Mouse (Mus musculus) liver, embryonic 16.5 days (tissue): ENCODE measurements around the gene C2. TPM values are rescaled to one million over a fixed set of nuclear protein-coding genes. Genes with fewer than 3 reads are reported as not detected.

Experiments
- ATAC-seq: fragments of 200-750 bp; cut with Nextera tagmentation; 2 replicates; pipeline ENCODE4 v1.8.0; 2017; ENCODE audit warnings: low read depth, mild to moderate bottlenecking, moderate number of reproducible peaks, moderate library complexity
- H3K27ac ChIP-seq: fragments of 300-500 bp; sonication (generic); 2 replicates; pipeline ENCODE4 v1.5.1; 2014; ENCODE audit warnings: mild to moderate bottlenecking, low read length
- H3K27me3 ChIP-seq: fragments of 300-500 bp; sonication (generic); 2 replicates; pipeline ENCODE4 v1.6.1; 2014; ENCODE audit warnings: low read depth, low read length, mixed read lengths; ENCODE audit not compliant: control insufficient read depth, insufficient read depth
- H3K36me3 ChIP-seq: fragments of 300-500 bp; sonication (generic); 2 replicates; pipeline ENCODE4 v1.6.1; 2014; ENCODE audit warnings: mild to moderate bottlenecking; ENCODE audit not compliant: control insufficient read depth, insufficient read depth
- H3K4me1 ChIP-seq: fragments of 300-500 bp; sonication (generic); 2 replicates; pipeline ENCODE4 v1.6.1; 2014; ENCODE audit warnings: low read depth, low read length, mixed read lengths; ENCODE audit not compliant: control insufficient read depth
- H3K4me2 ChIP-seq: fragments of 300-500 bp; sonication (generic); 2 replicates; pipeline ENCODE4 v1.6.1; 2014; ENCODE audit warnings: low read depth, low read length, mixed read lengths
- H3K4me3 ChIP-seq: fragments of 300-500 bp; sonication (generic); 2 replicates; pipeline ENCODE4 v1.5.1; 2014; ENCODE audit warnings: low read depth, mild to moderate bottlenecking, low read length
- H3K9ac ChIP-seq: fragments of 300-500 bp; sonication (generic); 2 replicates; pipeline ENCODE4 v1.6.1; 2014; ENCODE audit warnings: low read depth, low read length
- H3K9me3 ChIP-seq: fragments of 300-500 bp; sonication (generic); replicated peaks from 2 replicates; pipeline ENCODE4 v1.6.1; 2016; ENCODE audit warnings: low read length; ENCODE audit not compliant: control insufficient read depth
- WGBS: fragments of 180-500 bp; shearing (Covaris S2); extraction: QIAGEN DNeasy Blood & Tissue Kit; methylation state at CpG from one replicate; pipeline ENCODE4 v1.1.7; 2014; ENCODE audit not compliant: insufficient replicate concordance; 5-methylcytosine and 5-hydroxymethylcytosine counted together
- polyA plus RNA-seq: library from polyadenylated mRNA; unstranded; fragments of >200 nt; fragmentation: Nextera tagmentation; extraction: Ambion mirVana; gene quantifications from 2 replicates; pipeline ENCODE4 v1.2.1, GENCODE M21; 2015

C2 gene
- polyA plus RNA-seq, 1 experiment from 2014 or later, result 33.9 TPM

GRCm38 (mm10) chr17:34874321-34874720 is 23.7 kb downstream of the C2 start:
- Histone ChIP-seq H3K27ac (no peak overlapping the region), H3K4me3 (no peak overlapping the region), H3K9me3 (no peaks in the 10 kb centered on the region), H3K9ac (no peak overlapping the region), H3K4me2 (no peak overlapping the region), H3K27me3 (no peaks in the 10 kb centered on the region), H3K4me1 (no peaks in the 10 kb centered on the region), H3K36me3 (no peaks in the 10 kb centered on the region)
- 72% methylated on average over 6 of the region's 6 CpGs for WGBS
- ATAC-seq, result no peak

- no peak for ATAC-seq
- 52% methylated on average over 7 of the region's 7 CpGs for WGBS
- Histone ChIP-seq H3K4me2 (no peak overlapping the region), H3K4me1 (no peaks in the 10 kb centered on the region; the same call in 1 of the 2 replicates), H3K36me3 (no peaks in the 10 kb centered on the region), H3K4me3 (no peak overlapping the region), H3K9me3 (no peaks in the 10 kb centered on the region), H3K27ac (no peak overlapping the region), H3K27me3 (no peaks in the 10 kb centered on the region), H3K9ac (no peak overlapping the region)
Measured at GRCm38 (mm10) chr17:34865981-34866380, 32.1 kb downstream of the C2 start.

GRCm38 (mm10) chr17:34862416-34863081 is 35.5 kb downstream of the C2 start, which contains the start of gene Cfb:
Cfb (minus strand) TSS chr17:34862518.
- Histone ChIP-seq H3K9me3 (no peaks in the 10 kb centered on the region), H3K9ac (peak within 1 kb of the TSS; percentile 33), H3K4me3 (peak within 1 kb of the TSS; percentile 54), H3K4me1 (peaks cover 4% of the 10 kb centered on the region; the same call in 1 of the 2 replicates), H3K36me3 (no peaks in the 10 kb centered on the region), H3K4me2 (peak within 1 kb of the TSS; percentile 43), H3K27me3 (no peaks in the 10 kb centered on the region), H3K27ac (peak within 1 kb of the TSS; percentile 77)
- WGBS, result 36% methylated on average over 8 of the region's 8 CpGs
- ATAC-seq, result peak; percentile 73

GRCm38 (mm10) chr17:34861704-34862415 is 36.2 kb downstream of the C2 start:
- H3K9me3 ChIP-seq, result no peaks in the 10 kb centered on the region
- 47% methylated on average over 13 of the region's 13 CpGs for WGBS

GRCm38 (mm10) chr17:34860514-34860913 is 37.6 kb downstream of the C2 start:
- Histone ChIP-seq H3K27me3 (no peaks in the 10 kb centered on the region), H3K36me3 (peaks cover 15% of the 10 kb centered on the region), H3K4me2 (peak overlapping the region; percentile 43), H3K9me3 (no peaks in the 10 kb centered on the region), H3K9ac (no peak overlapping the region), H3K4me1 (peaks cover 4% of the 10 kb centered on the region; the same call in 1 of the 2 replicates), H3K4me3 (peak overlapping the region; percentile 54; the same call in 1 of the 2 replicates), H3K27ac (no peak overlapping the region)
- no peak for ATAC-seq
- WGBS, result 67% methylated on average over 9 of the region's 9 CpGs

More at GRCm38 (mm10) chr17:34861704-34862415, 36.2 kb downstream of the C2 start:
- peak overlapping the region; percentile 77 for H3K27ac ChIP-seq
- peak overlapping the region; percentile 43 for H3K4me2 ChIP-seq
- H3K36me3 ChIP-seq, result peaks cover 2% of the 10 kb centered on the region; the same call in 1 of the 2 replicates
- no peaks in the 10 kb centered on the region for H3K27me3 ChIP-seq
- H3K9ac ChIP-seq, result peak overlapping the region; percentile 33
- H3K4me3 ChIP-seq, result peak overlapping the region; percentile 54
- ATAC-seq, result peak; percentile 83
- peaks cover 4% of the 10 kb centered on the region; the same call in 1 of the 2 replicates for H3K4me1 ChIP-seq

- Histone ChIP-seq H3K36me3 (peaks cover 25% of the 10 kb centered on the region), H3K27me3 (no peaks in the 10 kb centered on the region), H3K9me3 (no peaks in the 10 kb centered on the region), H3K4me2 (no peak overlapping the region), H3K9ac (no peak overlapping the region), H3K4me3 (no peak overlapping the region), H3K27ac (no peak overlapping the region), H3K4me1 (peaks cover 4% of the 10 kb centered on the region; the same call in 1 of the 2 replicates)
- 45% methylated on average over 4 of the region's 4 CpGs for WGBS
- no peak for ATAC-seq
Measured at GRCm38 (mm10) chr17:34858670-34859069, 39.4 kb downstream of the C2 start.

- peaks cover 16% of the 10 kb centered on the region for H3K4me1 ChIP-seq
- WGBS, result 34% methylated on average over 3 of the region's 3 CpGs
- H3K27ac ChIP-seq, result no peak overlapping the region
- no peak overlapping the region for H3K4me2 ChIP-seq
- no peak overlapping the region for H3K9ac ChIP-seq
- no peak overlapping the region for H3K4me3 ChIP-seq
- ATAC-seq, result no peak
- H3K9me3 ChIP-seq, result no peaks in the 10 kb centered on the region
- H3K36me3 ChIP-seq, result peaks cover 30% of the 10 kb centered on the region
- H3K27me3 ChIP-seq, result no peaks in the 10 kb centered on the region
Measured at GRCm38 (mm10) chr17:34855825-34856224, 42.2 kb downstream of the C2 start.

GRCm38 (mm10) chr17:34854761-34855160 is 43.3 kb downstream of the C2 start:
- peaks cover 30% of the 10 kb centered on the region for H3K36me3 ChIP-seq

GRCm38 (mm10) chr17:34853511-34853910 is 44.6 kb downstream of the C2 start:
- Histone ChIP-seq H3K27me3 (no peaks in the 10 kb centered on the region), H3K4me1 (peaks cover 26% of the 10 kb centered on the region), H3K27ac (no peak overlapping the region), H3K9ac (no peak overlapping the region), H3K36me3 (peaks cover 30% of the 10 kb centered on the region), H3K4me2 (no peak overlapping the region), H3K9me3 (no peaks in the 10 kb centered on the region), H3K4me3 (no peak overlapping the region)
- ATAC-seq, result no peak
- 71% methylated on average over 8 of the region's 8 CpGs for WGBS

More at GRCm38 (mm10) chr17:34854761-34855160, 43.3 kb downstream of the C2 start:
- Histone ChIP-seq H3K9me3 (no peaks in the 10 kb centered on the region), H3K4me3 (no peak overlapping the region), H3K4me1 (peaks cover 19% of the 10 kb centered on the region), H3K27ac (no peak overlapping the region), H3K27me3 (no peaks in the 10 kb centered on the region), H3K4me2 (no peak overlapping the region), H3K9ac (no peak overlapping the region)
- no peak for ATAC-seq
- WGBS, result 69% methylated on average over 3 of the region's 3 CpGs
